Mouse (Mus musculus) stomach, postnatal 0 days (tissue): ENCODE data around the gene Ginm1. TPM values are rescaled to one million over a fixed set of nuclear protein-coding genes. Genes with fewer than 3 reads are reported as not detected.
A peak's percentile ranks its signal among the peaks of the same experiment; 100 is the strongest.

Experiments
- ATAC-seq: fragments of 200-750 bp; cut with Nextera tagmentation; 2 replicates; pipeline ENCODE4 v1.8.0; 2017; ENCODE audit not compliant: low FRiP score, low TSS enrichment
- DNase-seq: peaks from one replicate; pipeline ENCODE4 v3.0.0-alpha.2; 2016; ENCODE audit warnings: low spot score
- H3K27ac ChIP-seq: fragments of 300-500 bp; sonication (generic); replicated peaks from 2 replicates; pipeline ENCODE4 v1.5.1; 2014; ENCODE audit warnings: mild to moderate bottlenecking, control low read depth
- H3K27me3 ChIP-seq: fragments of 300-500 bp; sonication (generic); 2 replicates; pipeline ENCODE4 v1.6.1; 2014; ENCODE audit warnings: low read length; ENCODE audit not compliant: control insufficient read depth, insufficient read depth
- H3K36me3 ChIP-seq: fragments of 300-500 bp; sonication (generic); 2 replicates; pipeline ENCODE4 v1.6.1; 2014; ENCODE audit warnings: low read length, mixed read lengths; ENCODE audit not compliant: control insufficient read depth, insufficient read depth
- H3K4me1 ChIP-seq: fragments of 300-500 bp; sonication (generic); replicated peaks from 2 replicates; pipeline ENCODE4 v1.6.1; 2014; ENCODE audit warnings: antibody characterized with exemption; ENCODE audit not compliant: control insufficient read depth, insufficient read depth
- H3K4me2 ChIP-seq: fragments of 300-500 bp; sonication (generic); replicated peaks from 2 replicates; pipeline ENCODE4 v1.6.1; 2014; ENCODE audit warnings: low read depth, mild to moderate bottlenecking, control low read depth, moderate library complexity
- H3K4me3 ChIP-seq: fragments of 300-500 bp; sonication (generic); 2 replicates; pipeline ENCODE4 v1.5.1; 2014; ENCODE audit warnings: low read depth, low read length, control low read depth
- H3K9ac ChIP-seq: fragments of 300-500 bp; sonication (generic); 2 replicates; pipeline ENCODE4 v1.6.1; 2014; ENCODE audit warnings: mild to moderate bottlenecking, low read length, control low read depth, mixed read lengths
- H3K9me3 ChIP-seq: fragments of 300-500 bp; sonication (generic); 2 replicates; pipeline ENCODE4 v1.6.1; 2016; ENCODE audit warnings: low read length; ENCODE audit not compliant: control insufficient read depth
- CTCF ChIP-seq: IDR thresholded peaks from 2 replicates; pipeline ENCODE4 v1.5.1; 2016; ENCODE audit warnings: antibody characterized with exemption, low read depth, mild to moderate bottlenecking, moderate library complexity
- EP300 ChIP-seq: optimal IDR thresholded peaks from 2 replicates; pipeline ENCODE3; 2016; ENCODE audit warnings: antibody characterized with exemption
- WGBS: fragments of 180-500 bp; shearing (Covaris S2); extraction: QIAGEN DNeasy Blood & Tissue Kit; methylation state at CpG from one replicate; pipeline ENCODE4 v1.1.7; 2014; 5-methylcytosine and 5-hydroxymethylcytosine counted together
- microRNA-seq: library from miRNA; unstranded; fragments of <30 nt; microRNA quantifications from one replicate; pipeline ENCODE4, GENCODE M21; 2016
- polyA plus RNA-seq: library from polyadenylated mRNA; unstranded; fragments of >200 nt; fragmentation: Nextera tagmentation; extraction: Ambion mirVana; gene quantifications from 2 replicates; pipeline ENCODE4 v1.2.1, GENCODE M21; 2015

Gene Ginm1
- polyA plus RNA-seq, 1 experiment from 2014 or later = 88.8 TPM

- Histone ChIP-seq H3K4me1 (no peaks in the 10 kb centered on the region), H3K9me3 (no peaks in the 10 kb centered on the region), H3K27ac (peak overlapping the region; percentile 76), H3K4me2 (peak overlapping the region; percentile 77), H3K9ac (peak overlapping the region; percentile 64), H3K27me3 (no peaks in the 10 kb centered on the region), H3K36me3 (no peaks in the 10 kb centered on the region), H3K4me3 (peak overlapping the region; percentile 75)
- WGBS = under 1% methylated on average over 8 of the region's 8 CpGs
- TF ChIP-seq CTCF = no peak
- TF ChIP-seq EP300 = no peak
- DNase-seq (no peak), ATAC-seq (no peak; the same call in 1 of the 2 replicates)
Measured at GRCm38 (mm10) chr10:7726501-7726812, 66.2 kb downstream of the Ginm1 start.

GRCm38 (mm10) chr10:7725751-7726500 lies 66.7 kb downstream of the Ginm1 start, which contains the start of gene Katna1:
TSS of gene Katna1 (plus strand) at chr10:7726000.
- Histone ChIP-seq H3K27ac (peak within 1 kb of the TSS; percentile 76), H3K4me1 (no peaks in the 10 kb centered on the region), H3K9me3 (no peaks in the 10 kb centered on the region), H3K36me3 (no peaks in the 10 kb centered on the region), H3K4me3 (peak within 1 kb of the TSS; percentile 75), H3K9ac (peak within 1 kb of the TSS; percentile 64), H3K27me3 (no peaks in the 10 kb centered on the region), H3K4me2 (peak within 1 kb of the TSS; percentile 77)
- under 1% methylated on average over 43 of the region's 49 CpGs for WGBS
- DNase-seq (peak; percentile 97), ATAC-seq (peak; percentile 99)
- no peak for TF ChIP-seq EP300
- no peak for TF ChIP-seq CTCF

Small RNA genes within 50 kb of the gene (microRNA-seq; reads per million reads assigned to microRNA genes)
- 0.96 reads per million for gene Mir5104

Other genes starting within 250 kb of the Ginm1 start
- gene Lrp11, start 203.0 kb downstream of the Ginm1 start, polyA plus RNA-seq = 2.9 and 3.8 TPM in 2 replicates
- gene Nup43, start 125.3 kb downstream of the Ginm1 start, polyA plus RNA-seq = 16.7 and 17.5 TPM in 2 replicates
- gene Pcmt1, start 111.7 kb downstream of the Ginm1 start, polyA plus RNA-seq = 61.0 and 65.7 TPM in 2 replicates
- gene Lats1, start 111.6 kb downstream of the Ginm1 start, polyA plus RNA-seq = 4.7 TPM in 2 replicates
- 40.2 and 42.5 TPM in 2 replicates for gene Katna1, start 66.8 kb downstream of the Ginm1 start, polyA plus RNA-seq
- gene Ppil4, start 67 bp upstream of the Ginm1 start, polyA plus RNA-seq = 21.3 and 23.3 TPM in 2 replicates
- 0.17 and 0.28 TPM in 2 replicates for gene Zc3h12d, start 39.6 kb upstream of the Ginm1 start, polyA plus RNA-seq
- gene Tab2, start 163.4 kb upstream of the Ginm1 start, polyA plus RNA-seq = 10.1 and 11.0 TPM in 2 replicates